Mouse (Mus musculus): ENCODE measurements around the gene Cdc42ep3. TPM values are rescaled to one million over a fixed set of nuclear protein-coding genes. Genes with fewer than 3 reads are reported as not detected.
A peak's percentile ranks its signal among the peaks of the same experiment; 100 is the strongest.

The Cdc42ep3 gene
- polyA plus RNA-seq, 1 experiment from 2014 or later, result 72.6 TPM

DNA sequence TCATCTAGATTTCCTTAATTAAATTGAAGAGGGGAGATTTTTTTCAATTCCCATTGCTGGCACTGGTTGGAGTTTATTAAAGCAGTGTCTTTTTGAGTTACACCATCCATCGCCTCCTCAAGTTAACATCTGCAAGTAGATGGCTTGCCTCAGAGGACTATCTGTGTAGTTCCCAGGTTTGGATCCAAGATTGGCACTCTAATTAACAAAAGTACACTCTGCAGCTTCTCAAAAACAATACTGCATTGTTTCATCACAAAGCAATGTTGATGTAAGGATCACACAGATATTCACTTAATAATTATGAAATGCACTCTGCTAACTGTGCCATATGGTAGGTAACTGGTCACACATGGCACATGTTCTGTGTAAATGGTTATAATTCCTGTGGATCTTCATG, 45.4 kb downstream of the Cdc42ep3 start:
- WGBS, result 92% methylated on average over 1 of the region's 1 CpGs
- ATAC-seq (ENCODE audit: insufficient number of reproducible peaks, low FRiP score, low TSS enrichment, low read depth), result no peak
- no peaks in the 10 kb centered on the region for H3K27me3 ChIP-seq
- H3K4me2 ChIP-seq, result no peak overlapping the region
- H3K36me3 ChIP-seq, result no peaks in the 10 kb centered on the region
- peaks cover 4% of the 10 kb centered on the region; the same call in 1 of the 2 replicates for H3K4me1 ChIP-seq
- no peak overlapping the region for H3K9ac ChIP-seq
- H3K9me3 ChIP-seq, result no peaks in the 10 kb centered on the region
- no peak overlapping the region for H3K27ac ChIP-seq
- no peak overlapping the region for H3K4me3 ChIP-seq

- Histone ChIP-seq H3K4me3 (no peak overlapping the region), H3K9ac (no peak overlapping the region), H3K27me3 (no peaks in the 10 kb centered on the region), H3K36me3 (no peaks in the 10 kb centered on the region), H3K4me2 (no peak overlapping the region), H3K27ac (peak overlapping the region; percentile 69), H3K4me1 (peaks cover 7% of the 10 kb centered on the region; the same call in 1 of the 2 replicates), H3K9me3 (no peaks in the 10 kb centered on the region)
- 64% methylated on average over 7 of the region's 7 CpGs for WGBS
- no peak for ATAC-seq (ENCODE audit: insufficient number of reproducible peaks, low FRiP score, low TSS enrichment, low read depth)
These were observed 49.2 kb downstream of the Cdc42ep3 start for GRCm38 (mm10) chr17:79305644-79306043.

- no peaks in the 10 kb centered on the region for H3K9me3 ChIP-seq
- H3K27me3 ChIP-seq, result no peaks in the 10 kb centered on the region
- H3K9ac ChIP-seq, result no peak overlapping the region
- no peak overlapping the region for H3K4me2 ChIP-seq
- no peak for ATAC-seq (ENCODE audit: insufficient number of reproducible peaks, low FRiP score, low TSS enrichment, low read depth)
- no peak overlapping the region for H3K4me3 ChIP-seq
- peaks cover 7% of the 10 kb centered on the region; the same call in 1 of the 2 replicates for H3K4me1 ChIP-seq
- 83% methylated on average over 17 of the region's 17 CpGs for WGBS
- H3K27ac ChIP-seq, result no peak overlapping the region
- H3K36me3 ChIP-seq, result no peaks in the 10 kb centered on the region
These were observed 51.0 kb downstream of the Cdc42ep3 start for GRCm38 (mm10) chr17:79303744-79304497.

GRCm38 (mm10) chr17:79303238-79303637, 51.7 kb downstream of the Cdc42ep3 start:
- H3K4me2 ChIP-seq, result no peak overlapping the region
- no peak overlapping the region for H3K27ac ChIP-seq
- no peaks in the 10 kb centered on the region for H3K27me3 ChIP-seq
- WGBS, result 79% methylated on average over 3 of the region's 3 CpGs
- ATAC-seq (ENCODE audit: insufficient number of reproducible peaks, low FRiP score, low TSS enrichment, low read depth), result no peak
- H3K9ac ChIP-seq, result no peak overlapping the region
- no peaks in the 10 kb centered on the region for H3K36me3 ChIP-seq
- H3K4me3 ChIP-seq, result no peak overlapping the region
- peaks cover 7% of the 10 kb centered on the region; the same call in 1 of the 2 replicates for H3K4me1 ChIP-seq
- H3K9me3 ChIP-seq, result no peaks in the 10 kb centered on the region

DNA sequence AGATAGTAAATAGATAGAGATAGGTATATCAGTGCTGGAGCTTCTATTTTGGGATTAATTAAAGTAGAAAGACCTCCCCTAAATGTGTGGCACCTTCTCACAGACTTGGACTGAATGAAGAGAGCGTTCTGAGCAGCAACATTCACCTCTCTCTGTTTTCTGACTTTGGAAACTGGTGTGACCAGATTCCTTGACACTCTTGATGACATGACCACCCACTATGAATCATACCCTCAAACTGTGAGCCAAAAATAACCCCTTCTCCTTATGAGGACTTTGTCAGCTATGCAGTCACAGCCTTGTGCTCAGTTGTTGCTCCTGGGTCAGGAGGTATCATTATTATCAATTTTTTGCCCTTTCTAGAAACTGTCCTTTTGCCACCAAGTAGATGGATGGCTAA, 55.0 kb downstream of the Cdc42ep3 start:
- ATAC-seq (ENCODE audit: insufficient number of reproducible peaks, low FRiP score, low TSS enrichment, low read depth), result no peak
- Histone ChIP-seq H3K9ac (no peak overlapping the region), H3K36me3 (no peaks in the 10 kb centered on the region), H3K27ac (no peak overlapping the region), H3K4me3 (no peak overlapping the region), H3K4me2 (no peak overlapping the region), H3K9me3 (no peaks in the 10 kb centered on the region), H3K27me3 (no peaks in the 10 kb centered on the region), H3K4me1 (peaks cover 13% of the 10 kb centered on the region; the same call in 1 of the 2 replicates)
- WGBS, result 77% methylated on average over 1 of the region's 1 CpGs

DNA sequence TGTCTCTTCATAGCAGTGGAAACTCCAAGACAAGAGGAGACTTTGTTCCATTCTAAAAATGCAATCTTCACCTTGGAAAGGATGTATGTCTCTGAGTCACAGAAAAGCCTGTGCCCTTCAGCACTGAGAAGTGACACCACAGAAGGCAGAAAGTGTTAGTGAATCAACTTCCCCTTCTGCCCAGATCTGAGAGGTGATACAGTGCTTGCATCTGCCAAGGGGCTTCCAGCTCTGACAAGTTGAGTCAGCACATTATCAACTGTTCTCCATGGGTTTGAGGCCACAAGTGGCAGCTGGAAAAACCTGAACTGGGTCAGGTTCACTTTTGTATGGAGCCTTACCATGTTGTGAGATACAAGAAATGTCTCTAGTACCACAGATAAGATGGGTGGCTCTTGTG, 55.9 kb downstream of the Cdc42ep3 start:
- H3K27ac ChIP-seq, result no peak overlapping the region
- H3K4me1 ChIP-seq, result peaks cover 11% of the 10 kb centered on the region; the same call in 1 of the 2 replicates
- no peaks in the 10 kb centered on the region for H3K27me3 ChIP-seq
- no peak for ATAC-seq (ENCODE audit: insufficient number of reproducible peaks, low FRiP score, low TSS enrichment, low read depth)
- H3K36me3 ChIP-seq, result no peaks in the 10 kb centered on the region
- no peaks in the 10 kb centered on the region for H3K9me3 ChIP-seq
- H3K4me2 ChIP-seq, result no peak overlapping the region
- no peak overlapping the region for H3K4me3 ChIP-seq
- no peak overlapping the region for H3K9ac ChIP-seq

DNA sequence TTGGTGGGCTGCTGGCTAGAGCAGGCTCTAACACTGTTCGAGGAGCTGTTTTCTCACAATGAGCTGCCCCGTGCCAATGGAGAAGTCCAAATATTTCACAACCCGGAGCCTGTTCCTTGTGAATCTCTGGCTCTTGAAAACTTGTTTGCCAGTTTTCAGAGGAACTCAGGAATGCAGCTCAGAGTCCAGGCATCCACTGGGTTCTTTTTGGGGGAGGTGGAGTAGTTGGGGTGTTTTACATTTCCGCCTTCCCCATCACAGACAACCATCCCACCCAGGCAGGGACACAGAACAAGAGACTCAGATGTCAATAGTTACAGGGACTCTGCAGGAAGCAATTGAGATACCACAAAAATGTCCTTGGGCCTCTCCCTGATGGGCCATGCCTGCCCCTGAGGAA, 59.0 kb downstream of the Cdc42ep3 start:
- Histone ChIP-seq H3K27me3 (no peaks in the 10 kb centered on the region), H3K36me3 (no peaks in the 10 kb centered on the region), H3K4me3 (no peak overlapping the region), H3K27ac (peak overlapping the region; percentile 54), H3K9me3 (no peaks in the 10 kb centered on the region), H3K9ac (no peak overlapping the region), H3K4me1 (peaks cover 8% of the 10 kb centered on the region; the same call in 1 of the 2 replicates), H3K4me2 (no peak overlapping the region)
- 38% methylated on average over 4 of the region's 4 CpGs for WGBS
- peak; percentile 35; the same call in 1 of the 2 replicates for ATAC-seq (ENCODE audit: insufficient number of reproducible peaks, low FRiP score, low TSS enrichment, low read depth)

DNA sequence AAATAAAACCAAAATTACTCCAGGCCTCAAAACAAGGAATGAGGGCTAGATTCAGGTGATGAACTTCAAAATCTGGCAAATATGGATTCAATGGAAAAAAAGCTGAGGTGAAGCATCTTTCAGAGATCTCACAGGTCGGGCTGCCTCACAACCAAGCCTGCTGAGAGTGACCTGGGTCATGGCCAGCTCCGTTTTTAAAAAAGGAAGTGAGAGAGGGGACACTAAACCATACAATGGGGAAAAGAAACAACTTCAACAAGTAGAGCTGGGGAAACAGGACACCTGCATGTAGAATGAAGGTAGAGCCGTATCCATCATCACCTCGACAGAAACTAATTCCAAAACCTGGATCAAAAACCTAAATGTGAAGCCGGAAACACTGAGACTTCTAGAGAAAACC, 63.2 kb downstream of the Cdc42ep3 start:
- H3K9ac ChIP-seq, result no peak overlapping the region
- no peaks in the 10 kb centered on the region for H3K9me3 ChIP-seq
- 73% methylated on average over 5 of the region's 5 CpGs for WGBS
- H3K4me2 ChIP-seq, result no peak overlapping the region
- no peaks in the 10 kb centered on the region for H3K36me3 ChIP-seq
- H3K27me3 ChIP-seq, result no peaks in the 10 kb centered on the region
- ATAC-seq (ENCODE audit: insufficient number of reproducible peaks, low FRiP score, low TSS enrichment, low read depth), result no peak
- H3K27ac ChIP-seq, result no peak overlapping the region
- peaks cover 18% of the 10 kb centered on the region for H3K4me1 ChIP-seq
- no peak overlapping the region for H3K4me3 ChIP-seq

- no peaks in the 10 kb centered on the region for H3K9me3 ChIP-seq
- no peak for ATAC-seq (ENCODE audit: insufficient number of reproducible peaks, low FRiP score, low TSS enrichment, low read depth)
- no peak overlapping the region for H3K27ac ChIP-seq
- H3K4me1 ChIP-seq, result peaks cover 11% of the 10 kb centered on the region
- no peak overlapping the region for H3K4me2 ChIP-seq
- no peaks in the 10 kb centered on the region for H3K36me3 ChIP-seq
- no peak overlapping the region for H3K4me3 ChIP-seq
- whole genome bisulfite sequencing, result 76% methylated on average over 2 of the region's 2 CpGs
- H3K27me3 ChIP-seq, result no peaks in the 10 kb centered on the region
- H3K9ac ChIP-seq, result no peak overlapping the region
These were observed 64.2 kb downstream of the Cdc42ep3 start for GRCm38 (mm10) chr17:79290697-79291096.

DNA sequence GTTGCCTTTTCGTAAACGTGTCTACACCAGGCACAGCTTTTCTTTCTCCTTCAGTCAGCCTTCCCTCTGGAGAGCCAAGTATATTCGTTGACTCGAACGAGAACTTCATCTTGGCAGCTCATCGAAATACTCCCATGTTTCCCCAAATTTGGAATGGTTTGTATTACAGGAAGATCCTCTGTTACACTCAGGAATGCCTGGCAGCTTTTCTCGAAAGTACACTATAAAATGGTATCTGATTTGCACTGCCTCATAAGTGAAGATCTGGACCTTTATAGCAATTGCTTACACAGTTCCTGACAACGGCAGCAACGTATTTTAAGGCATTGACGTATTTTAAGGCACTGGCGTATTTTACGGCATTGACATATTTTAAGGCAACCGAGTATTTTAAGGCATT, 67.6 kb downstream of the Cdc42ep3 start:
- ATAC-seq (ENCODE audit: insufficient number of reproducible peaks, low FRiP score, low TSS enrichment, low read depth), result no peak
- WGBS, result 39% methylated on average over 13 of the region's 13 CpGs
- Histone ChIP-seq H3K4me2 (0 out of 2 replicates have a peak overlapping the region, but pooled peaks have one; percentile 20), H3K27me3 (no peaks in the 10 kb centered on the region), H3K4me3 (no peak overlapping the region), H3K4me1 (peaks cover 15% of the 10 kb centered on the region), H3K36me3 (no peaks in the 10 kb centered on the region), H3K9ac (no peak overlapping the region), H3K27ac (peak overlapping the region; percentile 22; the same call in 1 of the 2 replicates), H3K9me3 (no peaks in the 10 kb centered on the region)

DNA sequence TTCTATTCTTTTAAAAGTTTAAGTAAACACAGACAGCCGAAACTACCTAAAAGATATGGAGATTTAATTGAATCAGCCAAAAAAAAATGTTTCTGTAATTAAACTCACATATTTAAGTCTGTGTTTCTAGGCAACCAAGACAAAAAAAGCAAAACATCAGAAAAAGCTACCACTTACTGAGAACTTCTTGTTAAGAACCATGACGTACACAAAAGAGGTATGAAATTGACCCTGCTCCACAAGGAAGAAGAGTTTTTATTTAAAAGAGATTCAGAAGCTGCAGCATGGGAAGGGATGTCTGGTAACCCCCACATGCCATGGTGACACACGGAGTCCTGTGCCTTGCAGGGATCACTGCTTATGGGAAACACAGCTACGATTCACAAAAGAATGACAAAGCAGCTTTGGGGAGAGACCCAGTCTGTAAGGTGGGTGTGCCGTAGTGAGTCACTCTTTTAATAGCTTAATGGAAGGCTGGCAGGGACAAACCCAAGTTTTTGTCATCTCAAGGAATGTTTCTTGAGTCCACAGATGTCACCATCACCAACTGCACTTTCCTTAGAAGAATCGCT, 69.8 kb downstream of the Cdc42ep3 start:
- Histone ChIP-seq H3K27me3 (no peaks in the 10 kb centered on the region), H3K36me3 (no peaks in the 10 kb centered on the region), H3K27ac (no peak overlapping the region), H3K9ac (no peak overlapping the region), H3K9me3 (no peaks in the 10 kb centered on the region), H3K4me1 (peaks cover 16% of the 10 kb centered on the region), H3K4me2 (no peak overlapping the region), H3K4me3 (no peak overlapping the region)
- 72% methylated on average over 6 of the region's 6 CpGs for WGBS
- ATAC-seq (ENCODE audit: insufficient number of reproducible peaks, low FRiP score, low TSS enrichment, low read depth), result no peak
